Mouse (Mus musculus) limb, embryonic 12.5 days (tissue): Measurements from ENCODE around the gene Spats2l. TPM values are rescaled to one million over a fixed set of nuclear protein-coding genes. Genes with fewer than 3 reads are reported as not detected.
A peak's percentile ranks its signal among the peaks of the same experiment; 100 is the strongest.

Experiments
- ATAC-seq: fragments of 200-750 bp; cut with Nextera tagmentation; 2 replicates; pipeline ENCODE4 v1.8.0; 2017; ENCODE audit warnings: low read depth, moderate TSS enrichment; ENCODE audit not compliant: insufficient number of reproducible peaks, insufficient read depth, low FRiP score, low TSS enrichment
- H3K27ac ChIP-seq: fragments of 300-500 bp; sonication (generic); 2 replicates; pipeline ENCODE4 v1.5.1; 2016; ENCODE audit warnings: mild to moderate bottlenecking, moderate library complexity
- H3K27me3 ChIP-seq: fragments of 300-500 bp; sonication (generic); 2 replicates; pipeline ENCODE4 v1.6.1; 2016; ENCODE audit warnings: mild to moderate bottlenecking, moderate library complexity
- H3K36me3 ChIP-seq: fragments of 300-500 bp; sonication (generic); 2 replicates; pipeline ENCODE4 v1.6.1; 2016; ENCODE audit warnings: mild to moderate bottlenecking, moderate library complexity
- H3K4me1 ChIP-seq: fragments of 300-500 bp; sonication (generic); replicated peaks from 2 replicates; pipeline ENCODE4 v1.6.1; 2016
- H3K4me2 ChIP-seq: fragments of 300-500 bp; sonication (generic); 2 replicates; pipeline ENCODE4 v1.6.1; 2016; ENCODE audit warnings: mild to moderate bottlenecking, moderate library complexity
- H3K4me3 ChIP-seq: fragments of 300-500 bp; sonication (generic); replicated peaks from 2 replicates; pipeline ENCODE4 v1.5.1; 2016; ENCODE audit warnings: mild to moderate bottlenecking
- H3K9ac ChIP-seq: fragments of 300-500 bp; sonication (generic); replicated peaks from 2 replicates; pipeline ENCODE4 v1.6.1; 2016; ENCODE audit warnings: mild to moderate bottlenecking, moderate library complexity
- H3K9me3 ChIP-seq: fragments of 300-500 bp; sonication (generic); 2 replicates; pipeline ENCODE4 v1.6.1; 2016; ENCODE audit warnings: mild to moderate bottlenecking, moderate library complexity
- WGBS: fragments of 180-500 bp; shearing (Covaris S2); methylation state at CpG from one replicate; pipeline ENCODE4 v1.1.7; 2016; 5-methylcytosine and 5-hydroxymethylcytosine counted together
- polyA plus RNA-seq: library from polyadenylated mRNA; unstranded; fragments of >200 nt; fragmentation: Nextera tagmentation; extraction: Ambion mirVana; gene quantifications from 2 replicates; pipeline ENCODE4 v1.2.1, GENCODE M21; 2016

The Spats2l gene
- polyA plus RNA-seq, 1 experiment from 2014 or later = 85.1 TPM

GRCm38 (mm10) chr1:57824966-57825759, 51.2 kb downstream of the Spats2l start:
- no peak overlapping the region for H3K4me2 ChIP-seq
- no peak overlapping the region for H3K4me3 ChIP-seq
- no peak overlapping the region for H3K9ac ChIP-seq
- no peaks in the 10 kb centered on the region for H3K27me3 ChIP-seq
- ATAC-seq = no peak
- 73% methylated on average over 17 of the region's 17 CpGs for WGBS
- no peaks in the 10 kb centered on the region for H3K36me3 ChIP-seq
- H3K4me1 ChIP-seq = peaks cover 18% of the 10 kb centered on the region; the same call in 1 of the 2 replicates
- no peaks in the 10 kb centered on the region for H3K9me3 ChIP-seq
- no peak overlapping the region for H3K27ac ChIP-seq

GRCm38 (mm10) chr1:57826245-57826644, 52.3 kb downstream of the Spats2l start:
- Histone ChIP-seq H3K27ac (no peak overlapping the region), H3K27me3 (no peaks in the 10 kb centered on the region), H3K4me1 (peaks cover 18% of the 10 kb centered on the region; the same call in 1 of the 2 replicates), H3K4me3 (no peak overlapping the region), H3K9ac (no peak overlapping the region), H3K36me3 (no peaks in the 10 kb centered on the region), H3K4me2 (no peak overlapping the region), H3K9me3 (no peaks in the 10 kb centered on the region)
- no peak; the same call in 1 of the 2 replicates for ATAC-seq
- WGBS = 88% methylated on average over 9 of the region's 9 CpGs

GRCm38 (mm10) chr1:57833145-57833544, 59.2 kb downstream of the Spats2l start:
- H3K36me3 ChIP-seq = no peaks in the 10 kb centered on the region
- H3K9me3 ChIP-seq = no peaks in the 10 kb centered on the region
- H3K4me2 ChIP-seq = no peak overlapping the region
- H3K27me3 ChIP-seq = no peaks in the 10 kb centered on the region
- no peak overlapping the region for H3K27ac ChIP-seq
- 89% methylated on average over 2 of the region's 2 CpGs for WGBS
- no peak overlapping the region for H3K9ac ChIP-seq
- no peak overlapping the region for H3K4me3 ChIP-seq
- no peak for ATAC-seq
- H3K4me1 ChIP-seq = no peaks in the 10 kb centered on the region

- H3K4me1 ChIP-seq = no peaks in the 10 kb centered on the region
- H3K36me3 ChIP-seq = no peaks in the 10 kb centered on the region
- no peak overlapping the region for H3K4me2 ChIP-seq
- no peak overlapping the region for H3K27ac ChIP-seq
- H3K9me3 ChIP-seq = no peaks in the 10 kb centered on the region
- 67% methylated on average over 7 of the region's 7 CpGs for WGBS
- H3K27me3 ChIP-seq = no peaks in the 10 kb centered on the region
- H3K9ac ChIP-seq = no peak overlapping the region
- H3K4me3 ChIP-seq = no peak overlapping the region
- ATAC-seq = no peak
Measured at GRCm38 (mm10) chr1:57835128-57835527, 61.2 kb downstream of the Spats2l start.

- 88% methylated on average over 5 of the region's 5 CpGs for WGBS
Measured at GRCm38 (mm10) chr1:57836686-57837317, 62.8 kb downstream of the Spats2l start.

GRCm38 (mm10) chr1:57839863-57840262, 65.9 kb downstream of the Spats2l start:
- Histone ChIP-seq H3K4me1 (peaks cover 8% of the 10 kb centered on the region), H3K9me3 (no peaks in the 10 kb centered on the region), H3K36me3 (no peaks in the 10 kb centered on the region), H3K9ac (no peak overlapping the region), H3K27ac (no peak overlapping the region), H3K4me3 (no peak overlapping the region), H3K27me3 (no peaks in the 10 kb centered on the region), H3K4me2 (no peak overlapping the region)
- no peak for ATAC-seq
- 72% methylated on average over 6 of the region's 6 CpGs for WGBS

More at GRCm38 (mm10) chr1:57836686-57837317, 62.8 kb downstream of the Spats2l start:
- H3K27ac ChIP-seq = no peak overlapping the region
- no peaks in the 10 kb centered on the region for H3K4me1 ChIP-seq
- ATAC-seq = no peak
- no peak overlapping the region for H3K4me2 ChIP-seq
- no peak overlapping the region for H3K9ac ChIP-seq
- H3K36me3 ChIP-seq = no peaks in the 10 kb centered on the region
- H3K27me3 ChIP-seq = no peaks in the 10 kb centered on the region
- no peaks in the 10 kb centered on the region for H3K9me3 ChIP-seq
- no peak overlapping the region for H3K4me3 ChIP-seq

GRCm38 (mm10) chr1:57845054-57845722, 71.2 kb downstream of the Spats2l start:
- H3K27ac ChIP-seq = no peak overlapping the region
- H3K27me3 ChIP-seq = no peaks in the 10 kb centered on the region
- H3K9ac ChIP-seq = no peak overlapping the region
- ATAC-seq = no peak
- 91% methylated on average over 9 of the region's 9 CpGs for WGBS
- H3K4me2 ChIP-seq = no peak overlapping the region
- H3K36me3 ChIP-seq = no peaks in the 10 kb centered on the region
- H3K4me1 ChIP-seq = peaks cover 22% of the 10 kb centered on the region
- H3K4me3 ChIP-seq = no peak overlapping the region
- H3K9me3 ChIP-seq = no peaks in the 10 kb centered on the region

- no peak overlapping the region for H3K4me3 ChIP-seq
- ATAC-seq = no peak; the same call in 1 of the 2 replicates
- WGBS = 53% methylated on average over 15 of the region's 15 CpGs
- peaks cover 22% of the 10 kb centered on the region for H3K4me1 ChIP-seq
- H3K27me3 ChIP-seq = no peaks in the 10 kb centered on the region
- H3K9ac ChIP-seq = no peak overlapping the region
- H3K9me3 ChIP-seq = no peaks in the 10 kb centered on the region
- H3K4me2 ChIP-seq = no peak overlapping the region
- H3K36me3 ChIP-seq = no peaks in the 10 kb centered on the region
- peak overlapping the region; percentile 8; the same call in 1 of the 2 replicates for H3K27ac ChIP-seq
Measured at GRCm38 (mm10) chr1:57846856-57847698, 73.1 kb downstream of the Spats2l start.

- Histone ChIP-seq H3K36me3 (no peaks in the 10 kb centered on the region), H3K27ac (no peak overlapping the region), H3K4me2 (no peak overlapping the region), H3K9me3 (no peaks in the 10 kb centered on the region), H3K9ac (no peak overlapping the region), H3K27me3 (no peaks in the 10 kb centered on the region), H3K4me3 (no peak overlapping the region), H3K4me1 (peaks cover 18% of the 10 kb centered on the region)
- 82% methylated on average over 4 of the region's 4 CpGs for WGBS
- ATAC-seq = no peak
Measured at GRCm38 (mm10) chr1:57849087-57849486, 75.1 kb downstream of the Spats2l start.

GRCm38 (mm10) chr1:57849916-57850315, 76.0 kb downstream of the Spats2l start:
- Histone ChIP-seq H3K4me2 (no peak overlapping the region), H3K36me3 (no peaks in the 10 kb centered on the region), H3K9me3 (no peaks in the 10 kb centered on the region), H3K27me3 (no peaks in the 10 kb centered on the region), H3K9ac (no peak overlapping the region), H3K4me1 (peaks cover 14% of the 10 kb centered on the region), H3K27ac (no peak overlapping the region), H3K4me3 (no peak overlapping the region)
- 83% methylated on average over 3 of the region's 3 CpGs for WGBS
- no peak for ATAC-seq
